Mouse (Mus musculus) forebrain, embryonic 16.5 days (tissue): Measurements from ENCODE around the gene Cct7. TPM values are rescaled to one million over a fixed set of nuclear protein-coding genes. Genes with fewer than 3 reads are reported as not detected.

Experiments used
- ATAC-seq: fragments of 200-750 bp; cut with Nextera tagmentation; 2 replicates; pipeline ENCODE4 v1.8.0; 2017; ENCODE audit warnings: mild to moderate bottlenecking, moderate library complexity
- H3K27ac ChIP-seq: fragments of 300-500 bp; sonication (generic); 2 replicates; pipeline ENCODE4 v1.5.1; 2014; ENCODE audit warnings: low read length, control low read depth
- H3K27me3 ChIP-seq: fragments of 300-500 bp; sonication (generic); replicated peaks from 2 replicates; pipeline ENCODE4 v1.6.1; 2014; ENCODE audit warnings: low read length; ENCODE audit not compliant: control insufficient read depth, insufficient read depth
- H3K36me3 ChIP-seq: fragments of 300-500 bp; sonication (generic); 2 replicates; pipeline ENCODE4 v1.6.1; 2014; ENCODE audit not compliant: control insufficient read depth, insufficient read depth
- H3K4me1 ChIP-seq: fragments of 300-500 bp; sonication (generic); replicated peaks from 2 replicates; pipeline ENCODE4 v1.6.1; 2014; ENCODE audit warnings: low read length; ENCODE audit not compliant: control insufficient read depth, insufficient read depth
- H3K4me2 ChIP-seq: fragments of 300-500 bp; sonication (generic); 2 replicates; pipeline ENCODE4 v1.6.1; 2014; ENCODE audit warnings: mild to moderate bottlenecking, low read length, control low read depth
- H3K4me3 ChIP-seq: fragments of 300-500 bp; sonication (generic); replicated peaks from 2 replicates; pipeline ENCODE4 v1.5.1; 2014; ENCODE audit warnings: mild to moderate bottlenecking, low read length, control low read depth
- H3K9ac ChIP-seq: fragments of 300-500 bp; sonication (generic); replicated peaks from 2 replicates; pipeline ENCODE4 v1.6.1; 2014; ENCODE audit warnings: low read depth, low read length, control low read depth
- H3K9me3 ChIP-seq: fragments of 300-500 bp; sonication (generic); 2 replicates; pipeline ENCODE4 v1.6.1; 2016; ENCODE audit warnings: low read length; ENCODE audit not compliant: control insufficient read depth
- WGBS: fragments of 180-500 bp; shearing (Covaris S2); extraction: QIAGEN DNeasy Blood & Tissue Kit; methylation state at CpG from one replicate; pipeline ENCODE4 v1.1.7; 2014; 5-methylcytosine and 5-hydroxymethylcytosine counted together
- polyA plus RNA-seq: library from polyadenylated mRNA; unstranded; fragments of >200 nt; fragmentation: Nextera tagmentation; extraction: Ambion mirVana; gene quantifications from 2 replicates; pipeline ENCODE4 v1.2.1, GENCODE M21; 2015

Cct7 gene
- polyA plus RNA-seq = 666 and 671 TPM in 2 replicates

- peak within 1 kb of the TSS; percentile 88 for H3K9ac ChIP-seq
- peak within 1 kb of the TSS; percentile 92 for H3K27ac ChIP-seq
- H3K36me3 ChIP-seq = no peaks in the 10 kb centered on the region
- H3K4me1 ChIP-seq = peaks cover 32% of the 10 kb centered on the region
- H3K27me3 ChIP-seq = no peaks in the 10 kb centered on the region
- peak within 1 kb of the TSS; percentile 94 for H3K4me2 ChIP-seq
- peak within 1 kb of the TSS; percentile 88 for H3K4me3 ChIP-seq
- no peaks in the 10 kb centered on the region for H3K9me3 ChIP-seq
- ATAC-seq = peak; percentile 93
- WGBS = 2% methylated on average over 96 of the region's 96 CpGs
Observed at GRCm38 (mm10) chr6:85450697-85451663, at the start of gene Cct7. Gene Cct7, plus strand, starts transcription at chr6:85451514.

- H3K9ac ChIP-seq = no peak overlapping the region
- 0 out of 2 replicates have a peak, but pooled peaks have one; percentile 9 for ATAC-seq
- WGBS = 46% methylated on average over 2 of the region's 2 CpGs
- peaks cover 3% of the 10 kb centered on the region; the same call in 1 of the 2 replicates for H3K27me3 ChIP-seq
- H3K27ac ChIP-seq = peak overlapping the region; percentile 54; the same call in 1 of the 2 replicates
- no peak overlapping the region for H3K4me2 ChIP-seq
- H3K4me3 ChIP-seq = no peak overlapping the region
- peaks cover 19% of the 10 kb centered on the region; the same call in 1 of the 2 replicates for H3K4me1 ChIP-seq
- no peaks in the 10 kb centered on the region for H3K36me3 ChIP-seq
- no peaks in the 10 kb centered on the region for H3K9me3 ChIP-seq
Observed at GRCm38 (mm10) chr6:85402613-85403012, 48.7 kb upstream of the Cct7 start.

GRCm38 (mm10) chr6:85403039-85403438, 48.3 kb upstream of the Cct7 start:
- H3K9me3 ChIP-seq = no peaks in the 10 kb centered on the region
- ATAC-seq = peak; percentile 59
- H3K4me1 ChIP-seq = peaks cover 19% of the 10 kb centered on the region; the same call in 1 of the 2 replicates
- no peak overlapping the region for H3K4me3 ChIP-seq
- H3K9ac ChIP-seq = 0 out of 2 replicates have a peak overlapping the region, but pooled peaks have one; percentile 24
- 41% methylated on average over 10 of the region's 10 CpGs for WGBS
- no peaks in the 10 kb centered on the region for H3K36me3 ChIP-seq
- no peak overlapping the region for H3K4me2 ChIP-seq
- peak overlapping the region; percentile 54 for H3K27ac ChIP-seq
- peaks cover 6% of the 10 kb centered on the region; the same call in 1 of the 2 replicates for H3K27me3 ChIP-seq

GRCm38 (mm10) chr6:85409003-85409402, 42.3 kb upstream of the Cct7 start:
- Histone ChIP-seq H3K9me3 (no peaks in the 10 kb centered on the region), H3K4me2 (peak overlapping the region; percentile 48), H3K27me3 (peaks cover 28% of the 10 kb centered on the region), H3K4me3 (peak overlapping the region; percentile 28), H3K4me1 (peaks cover 6% of the 10 kb centered on the region), H3K36me3 (no peaks in the 10 kb centered on the region), H3K9ac (peak overlapping the region; percentile 51), H3K27ac (no peak overlapping the region)
- under 1% methylated on average over 31 of the region's 31 CpGs for WGBS
- ATAC-seq = no peak

GRCm38 (mm10) chr6:85410771-85411273, 40.5 kb upstream of the Cct7 start:
- peak; percentile 94 for ATAC-seq

GRCm38 (mm10) chr6:85415829-85416228, 35.5 kb upstream of the Cct7 start:
- no peaks in the 10 kb centered on the region for H3K9me3 ChIP-seq
- H3K36me3 ChIP-seq = no peaks in the 10 kb centered on the region
- no peaks in the 10 kb centered on the region for H3K27me3 ChIP-seq
- H3K4me3 ChIP-seq = no peak overlapping the region
- no peaks in the 10 kb centered on the region for H3K4me1 ChIP-seq
- no peak overlapping the region for H3K9ac ChIP-seq
- WGBS = 64% methylated on average over 3 of the region's 3 CpGs
- H3K27ac ChIP-seq = no peak overlapping the region
- ATAC-seq = no peak
- no peak overlapping the region for H3K4me2 ChIP-seq

More at GRCm38 (mm10) chr6:85410771-85411273, 40.5 kb upstream of the Cct7 start:
- no peak overlapping the region for H3K27ac ChIP-seq
- H3K4me3 ChIP-seq = no peak overlapping the region
- H3K36me3 ChIP-seq = no peaks in the 10 kb centered on the region
- 0 out of 2 replicates have a peak overlapping the region, but pooled peaks have one; percentile 29 for H3K9ac ChIP-seq
- H3K27me3 ChIP-seq = peaks cover 28% of the 10 kb centered on the region
- H3K4me1 ChIP-seq = peaks cover 6% of the 10 kb centered on the region
- WGBS = 7% methylated on average over 13 of the region's 13 CpGs
- H3K9me3 ChIP-seq = no peaks in the 10 kb centered on the region
- H3K4me2 ChIP-seq = no peak overlapping the region

- ATAC-seq = no peak
- Histone ChIP-seq H3K27me3 (no peaks in the 10 kb centered on the region), H3K36me3 (no peaks in the 10 kb centered on the region), H3K9ac (no peak overlapping the region), H3K4me1 (no peaks in the 10 kb centered on the region), H3K9me3 (no peaks in the 10 kb centered on the region), H3K27ac (no peak overlapping the region), H3K4me3 (no peak overlapping the region), H3K4me2 (no peak overlapping the region)
- 84% methylated on average over 2 of the region's 2 CpGs for WGBS
Observed at GRCm38 (mm10) chr6:85419150-85419549, 32.2 kb upstream of the Cct7 start.

GRCm38 (mm10) chr6:85423836-85424379, 27.4 kb upstream of the Cct7 start, which contains the start of gene Noto:
Gene Noto, plus strand, starts transcription at chr6:85423886.
- Histone ChIP-seq H3K4me2 (no peak within 1 kb of the TSS), H3K27me3 (no peaks in the 10 kb centered on the region), H3K9me3 (no peaks in the 10 kb centered on the region), H3K36me3 (no peaks in the 10 kb centered on the region), H3K4me1 (no peaks in the 10 kb centered on the region), H3K9ac (no peak within 1 kb of the TSS), H3K4me3 (no peak within 1 kb of the TSS), H3K27ac (no peak within 1 kb of the TSS)
- no peak for ATAC-seq
- 15% methylated on average over 28 of the region's 28 CpGs for WGBS
